Mouse (Mus musculus) midbrain, embryonic 16.5 days (tissue): ENCODE measurements around the gene Slco3a1. TPM values are rescaled to one million over a fixed set of nuclear protein-coding genes. Genes with fewer than 3 reads are reported as not detected.

Experiments used
- ATAC-seq: fragments of 200-750 bp; cut with Nextera tagmentation; 2 replicates; pipeline ENCODE4 v1.8.0; 2017; ENCODE audit warnings: moderate TSS enrichment
- H3K27ac ChIP-seq: fragments of 300-500 bp; sonication (generic); 2 replicates; pipeline ENCODE4 v1.5.1; 2014; ENCODE audit warnings: mild to moderate bottlenecking, low read length, mixed read lengths
- H3K27me3 ChIP-seq: fragments of 300-500 bp; sonication (generic); 2 replicates; pipeline ENCODE4 v1.6.1; 2014; ENCODE audit warnings: low read depth, low read length, mixed read lengths; ENCODE audit not compliant: control insufficient read depth, insufficient read depth
- H3K36me3 ChIP-seq: fragments of 300-500 bp; sonication (generic); 2 replicates; pipeline ENCODE4 v1.6.1; 2014; ENCODE audit warnings: mild to moderate bottlenecking, low read length, moderate library complexity, mixed read lengths; ENCODE audit not compliant: control insufficient read depth, insufficient read depth
- H3K4me1 ChIP-seq: fragments of 300-500 bp; sonication (generic); 2 replicates; pipeline ENCODE4 v1.6.1; 2014; ENCODE audit warnings: mild to moderate bottlenecking, low read length, mixed read lengths; ENCODE audit not compliant: control insufficient read depth, insufficient read depth
- H3K4me2 ChIP-seq: fragments of 300-500 bp; sonication (generic); 2 replicates; pipeline ENCODE4 v1.6.1; 2014; ENCODE audit warnings: mild to moderate bottlenecking, low read length, mixed read lengths
- H3K4me3 ChIP-seq: fragments of 300-500 bp; sonication (generic); 2 replicates; pipeline ENCODE4 v1.5.1; 2014; ENCODE audit warnings: low read depth, mild to moderate bottlenecking, low read length, moderate library complexity, mixed read lengths
- H3K9ac ChIP-seq: fragments of 300-500 bp; sonication (generic); 2 replicates; pipeline ENCODE4 v1.6.1; 2014; ENCODE audit warnings: low read depth, low read length, mixed read lengths
- H3K9me3 ChIP-seq: fragments of 300-500 bp; sonication (generic); replicated peaks from 2 replicates; pipeline ENCODE4 v1.6.1; 2014; ENCODE audit warnings: mild to moderate bottlenecking, low read length, mixed read lengths; ENCODE audit not compliant: control insufficient read depth, poor library complexity, severe bottlenecking
- WGBS: fragments of 180-500 bp; shearing (Covaris S2); extraction: QIAGEN DNeasy Blood & Tissue Kit; methylation state at CpG from one replicate; pipeline ENCODE4 v1.1.7; 2014; 5-methylcytosine and 5-hydroxymethylcytosine counted together
- polyA plus RNA-seq: library from polyadenylated mRNA; unstranded; fragments of >200 nt; fragmentation: Nextera tagmentation; extraction: Ambion mirVana; gene quantifications from 2 replicates; pipeline ENCODE4 v1.2.1, GENCODE M21; 2015

The Slco3a1 gene
- polyA plus RNA-seq, 1 experiment from 2014 or later = 27.2 TPM

DNA sequence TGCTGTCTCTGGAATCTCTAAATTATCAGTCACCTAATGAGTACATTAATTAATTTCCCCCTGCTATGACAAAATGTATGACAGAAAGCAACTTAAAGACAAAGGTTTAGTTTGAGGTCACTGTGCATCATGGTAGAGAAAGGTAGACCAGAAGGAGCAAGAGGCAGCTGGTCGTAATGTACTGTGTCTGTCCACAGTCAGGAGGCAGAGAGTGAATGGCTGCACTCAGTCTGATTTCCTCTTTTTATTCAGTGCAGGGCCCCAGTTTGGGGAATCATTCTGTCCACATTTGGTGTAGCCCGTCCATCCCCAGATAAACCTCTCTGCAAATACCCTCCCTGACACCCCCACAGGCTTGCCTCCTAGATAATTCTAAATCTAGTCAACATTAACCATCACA lies 68.9 kb downstream of the Slco3a1 start:
- no peaks in the 10 kb centered on the region for H3K9me3 ChIP-seq
- no peaks in the 10 kb centered on the region for H3K27me3 ChIP-seq
- no peak overlapping the region for H3K4me3 ChIP-seq
- no peak for ATAC-seq
- no peaks in the 10 kb centered on the region for H3K4me1 ChIP-seq
- no peak overlapping the region for H3K9ac ChIP-seq
- H3K36me3 ChIP-seq = no peaks in the 10 kb centered on the region
- no peak overlapping the region for H3K4me2 ChIP-seq
- WGBS = 91% methylated on average over 2 of the region's 2 CpGs
- no peak overlapping the region for H3K27ac ChIP-seq

DNA sequence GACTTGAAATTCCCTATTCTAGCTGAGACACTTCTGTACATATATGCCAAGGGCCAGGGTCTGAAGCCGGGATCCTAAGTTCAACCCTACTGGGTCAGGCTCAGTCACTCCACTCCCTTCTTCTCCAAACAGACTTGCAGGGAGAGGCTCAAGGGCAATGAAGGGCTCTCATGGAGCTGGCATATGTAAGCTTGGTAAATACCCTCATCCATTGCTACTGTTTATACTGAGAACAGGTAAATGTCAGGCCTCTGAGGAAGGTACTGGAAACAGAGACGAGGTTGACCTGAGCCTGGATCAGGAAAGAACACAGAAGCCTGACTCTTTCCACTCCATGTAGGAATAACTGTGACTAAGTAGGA lies 70.6 kb downstream of the Slco3a1 start:
- Histone ChIP-seq H3K4me2 (no peak overlapping the region), H3K4me3 (no peak overlapping the region), H3K4me1 (no peaks in the 10 kb centered on the region), H3K36me3 (no peaks in the 10 kb centered on the region), H3K27ac (no peak overlapping the region), H3K9me3 (no peaks in the 10 kb centered on the region), H3K9ac (no peak overlapping the region), H3K27me3 (no peaks in the 10 kb centered on the region)
- ATAC-seq = no peak
- WGBS = 92% methylated on average over 2 of the region's 2 CpGs

DNA sequence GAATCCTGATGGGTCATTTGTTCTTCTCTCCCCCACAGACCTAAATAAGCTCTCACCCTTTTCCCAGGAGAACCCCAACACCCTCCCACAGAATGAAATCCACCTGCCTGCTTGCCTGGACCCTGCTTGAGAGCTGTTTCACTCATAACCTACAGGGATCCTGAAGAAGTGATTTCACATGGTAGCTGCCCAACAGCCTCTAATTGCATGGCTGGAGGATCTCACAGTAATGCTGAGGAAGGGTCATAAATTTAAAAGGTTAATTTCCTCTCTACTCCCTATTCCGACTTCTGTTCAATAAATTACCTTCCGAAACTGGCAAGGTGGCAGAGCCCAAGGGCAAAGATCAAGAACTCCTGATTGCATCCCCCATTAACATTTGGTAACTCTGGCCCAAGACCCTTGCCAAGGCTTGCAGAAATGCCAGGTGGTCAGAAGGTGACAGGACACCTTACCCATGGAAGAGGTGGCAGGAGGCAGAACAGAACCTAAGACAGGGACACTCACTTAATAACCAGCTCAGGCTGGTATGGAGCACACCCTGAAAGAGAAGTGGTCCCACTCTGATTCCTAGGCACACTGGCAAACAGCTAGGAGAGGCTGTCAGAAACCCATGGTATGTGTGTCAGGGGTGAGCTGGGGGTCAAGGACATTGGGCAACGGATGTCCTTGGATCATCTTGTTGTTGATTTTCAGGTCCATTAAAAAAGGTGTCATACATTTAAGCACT lies 71.1 kb downstream of the Slco3a1 start:
- H3K4me3 ChIP-seq = no peak overlapping the region
- no peak overlapping the region for H3K27ac ChIP-seq
- H3K36me3 ChIP-seq = no peaks in the 10 kb centered on the region
- no peaks in the 10 kb centered on the region for H3K9me3 ChIP-seq
- ATAC-seq = no peak
- no peak overlapping the region for H3K9ac ChIP-seq
- H3K4me1 ChIP-seq = no peaks in the 10 kb centered on the region
- no peak overlapping the region for H3K4me2 ChIP-seq
- no peaks in the 10 kb centered on the region for H3K27me3 ChIP-seq
- WGBS = 89% methylated on average over 3 of the region's 3 CpGs

- Histone ChIP-seq H3K4me2 (no peak overlapping the region), H3K9me3 (no peaks in the 10 kb centered on the region), H3K36me3 (no peaks in the 10 kb centered on the region), H3K4me3 (no peak overlapping the region), H3K27me3 (no peaks in the 10 kb centered on the region), H3K4me1 (no peaks in the 10 kb centered on the region), H3K27ac (no peak overlapping the region), H3K9ac (no peak overlapping the region)
- WGBS = 75% methylated on average over 7 of the region's 7 CpGs
- no peak for ATAC-seq
Observed at GRCm38 (mm10) chr7:74471740-74472139, 82.8 kb downstream of the Slco3a1 start.

GRCm38 (mm10) chr7:74466886-74467285 lies 87.7 kb downstream of the Slco3a1 start:
- Histone ChIP-seq H3K4me3 (no peak overlapping the region), H3K9ac (no peak overlapping the region), H3K27me3 (no peaks in the 10 kb centered on the region), H3K4me1 (peaks cover 5% of the 10 kb centered on the region), H3K27ac (no peak overlapping the region), H3K36me3 (no peaks in the 10 kb centered on the region), H3K4me2 (no peak overlapping the region), H3K9me3 (no peaks in the 10 kb centered on the region)
- ATAC-seq = no peak
- 81% methylated on average over 4 of the region's 4 CpGs for WGBS

DNA sequence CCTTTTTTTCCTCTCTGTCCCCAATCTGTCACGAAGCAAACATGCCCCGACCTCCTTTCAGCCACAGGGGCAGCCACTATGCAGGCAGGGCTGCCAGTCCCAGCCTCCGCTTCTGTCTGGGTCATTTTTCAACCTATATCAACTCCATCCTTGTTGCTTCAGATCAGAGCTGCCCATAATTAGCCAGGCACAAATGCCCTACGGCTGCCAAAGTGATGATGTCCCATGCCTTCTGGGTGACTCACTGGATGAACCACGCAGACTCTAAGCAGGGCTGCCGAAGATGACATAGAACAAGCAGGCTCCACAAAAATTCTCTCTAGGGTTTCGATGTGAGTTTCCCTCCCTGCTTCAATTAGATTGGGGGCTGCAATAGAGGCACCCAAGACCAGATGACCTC lies 89.9 kb downstream of the Slco3a1 start:
- H3K36me3 ChIP-seq = no peaks in the 10 kb centered on the region
- H3K9ac ChIP-seq = no peak overlapping the region
- no peak overlapping the region for H3K27ac ChIP-seq
- no peaks in the 10 kb centered on the region for H3K9me3 ChIP-seq
- H3K4me2 ChIP-seq = no peak overlapping the region
- 89% methylated on average over 7 of the region's 7 CpGs for WGBS
- H3K4me1 ChIP-seq = peaks cover 5% of the 10 kb centered on the region
- no peak for ATAC-seq
- H3K4me3 ChIP-seq = no peak overlapping the region
- H3K27me3 ChIP-seq = no peaks in the 10 kb centered on the region

DNA sequence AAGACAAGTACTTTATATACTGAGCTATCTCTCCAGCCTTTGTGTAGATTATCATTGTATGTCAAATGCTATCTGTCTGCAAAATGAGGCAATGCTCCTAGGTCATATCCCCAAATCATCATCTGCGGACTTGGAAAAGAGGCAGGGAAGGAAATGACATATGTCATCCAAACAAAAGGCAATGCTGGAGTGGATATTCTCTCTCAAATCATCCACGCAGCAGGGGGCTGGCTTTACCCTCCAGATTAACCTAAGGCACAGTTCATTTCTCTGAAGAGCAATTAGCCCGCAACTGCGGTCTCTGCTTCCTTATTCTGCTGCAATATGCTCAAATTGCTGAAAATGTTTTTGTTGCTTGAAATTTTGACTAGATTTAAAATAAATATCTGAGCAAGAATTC lies 92.1 kb downstream of the Slco3a1 start:
- ATAC-seq = no peak
- Histone ChIP-seq H3K4me1 (peaks cover 5% of the 10 kb centered on the region), H3K4me3 (no peak overlapping the region), H3K27me3 (no peaks in the 10 kb centered on the region), H3K9me3 (no peaks in the 10 kb centered on the region), H3K36me3 (no peaks in the 10 kb centered on the region), H3K4me2 (no peak overlapping the region), H3K27ac (peak overlapping the region; percentile 17; the same call in 1 of the 2 replicates), H3K9ac (no peak overlapping the region)
- 21% methylated on average over 4 of the region's 4 CpGs for WGBS

DNA sequence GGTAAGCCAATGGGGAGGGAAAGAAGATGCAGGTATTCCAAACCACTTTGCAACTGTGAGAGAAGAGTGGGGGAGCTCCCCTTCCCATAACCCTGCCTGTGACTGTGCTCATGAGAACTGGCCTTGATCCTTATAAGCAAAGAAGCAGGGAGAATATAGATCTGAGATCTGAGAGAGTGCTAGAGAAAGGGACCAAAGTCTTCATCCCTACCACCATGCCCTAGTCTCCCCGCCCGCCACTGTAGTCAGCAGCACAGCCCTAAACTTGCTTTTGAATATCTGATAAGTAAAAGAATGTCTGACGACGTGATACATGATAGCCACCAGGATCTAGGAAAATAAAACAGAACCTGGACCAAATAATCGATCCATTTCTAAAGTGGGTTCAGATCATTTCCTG lies 92.8 kb downstream of the Slco3a1 start:
- no peaks in the 10 kb centered on the region for H3K36me3 ChIP-seq
- H3K27ac ChIP-seq = no peak overlapping the region
- WGBS = 87% methylated on average over 5 of the region's 5 CpGs
- no peak for ATAC-seq
- no peaks in the 10 kb centered on the region for H3K9me3 ChIP-seq
- no peak overlapping the region for H3K9ac ChIP-seq
- H3K27me3 ChIP-seq = no peaks in the 10 kb centered on the region
- no peak overlapping the region for H3K4me2 ChIP-seq
- peaks cover 5% of the 10 kb centered on the region for H3K4me1 ChIP-seq
- no peak overlapping the region for H3K4me3 ChIP-seq

- no peak for ATAC-seq
- Histone ChIP-seq H3K4me3 (no peak overlapping the region), H3K36me3 (no peaks in the 10 kb centered on the region), H3K4me1 (peaks cover 5% of the 10 kb centered on the region), H3K9ac (no peak overlapping the region), H3K4me2 (no peak overlapping the region), H3K27me3 (no peaks in the 10 kb centered on the region), H3K27ac (no peak overlapping the region), H3K9me3 (no peaks in the 10 kb centered on the region)
- WGBS = 95% methylated on average over 1 of the region's 1 CpGs
Observed at GRCm38 (mm10) chr7:74461146-74461545, 93.4 kb downstream of the Slco3a1 start.
